Mouse (Mus musculus): Measurements from ENCODE around the gene Zc3h12c. TPM values are rescaled to one million over a fixed set of nuclear protein-coding genes. Genes with fewer than 3 reads are reported as not detected.

Zc3h12c gene
- polyA plus RNA-seq, 1 experiment from 2014 or later, result 4.7 TPM

- DNase-seq (no peak), ATAC-seq (ENCODE audit: insufficient read depth) (no peak)
- no peak overlapping the region for H3K9ac ChIP-seq
- no peak overlapping the region for H3K4me2 ChIP-seq
- no peaks in the 10 kb centered on the region for H3K36me3 ChIP-seq (ENCODE audit: insufficient read depth)
- H3K4me1 ChIP-seq (ENCODE audit: insufficient read depth), result no peaks in the 10 kb centered on the region
- WGBS, result 72% methylated on average over 2 of the region's 2 CpGs
- H3K27me3 ChIP-seq (ENCODE audit: insufficient read depth, low read length), result no peaks in the 10 kb centered on the region
- no peak overlapping the region for H3K27ac ChIP-seq (ENCODE audit: low read depth)
- no peak for TF ChIP-seq CTCF (IDR thresholded peaks at IDR 0.05; ENCODE audit: low read depth)
- H3K4me3 ChIP-seq (ENCODE audit: low read depth, low read length), result no peak overlapping the region
- no peaks in the 10 kb centered on the region for H3K9me3 ChIP-seq (ENCODE audit: low read depth, low read length)
These were observed 35.6 kb downstream of the Zc3h12c start for GRCm38 (mm10) chr9:52132771-52133170.

- no peaks in the 10 kb centered on the region for H3K4me1 ChIP-seq (ENCODE audit: insufficient read depth)
- ATAC-seq (ENCODE audit: insufficient read depth), result no peak
- no peaks in the 10 kb centered on the region for H3K9me3 ChIP-seq (ENCODE audit: low read depth, low read length)
- DNase-seq, result peak; percentile 60
- no peak overlapping the region for H3K9ac ChIP-seq
- H3K36me3 ChIP-seq (ENCODE audit: insufficient read depth), result peaks cover 4% of the 10 kb centered on the region; the same call in 1 of the 2 replicates
- H3K27ac ChIP-seq (ENCODE audit: low read depth), result no peak overlapping the region
- peak; percentile 50 for TF ChIP-seq CTCF (IDR thresholded peaks at IDR 0.05; ENCODE audit: low read depth)
- H3K4me2 ChIP-seq, result no peak overlapping the region
- H3K4me3 ChIP-seq (ENCODE audit: low read depth, low read length), result no peak overlapping the region
- 57% methylated on average over 4 of the region's 4 CpGs for WGBS
- H3K27me3 ChIP-seq (ENCODE audit: insufficient read depth, low read length), result no peaks in the 10 kb centered on the region
These were observed 38.0 kb downstream of the Zc3h12c start for GRCm38 (mm10) chr9:52130348-52130747.

GRCm38 (mm10) chr9:52125225-52125624 lies 43.1 kb downstream of the Zc3h12c start:
- WGBS, result 95% methylated on average over 6 of the region's 6 CpGs

GRCm38 (mm10) chr9:52119212-52119611 lies 49.2 kb downstream of the Zc3h12c start:
- ATAC-seq (ENCODE audit: insufficient read depth), result no peak
- Histone ChIP-seq H3K4me1 (ENCODE audit: insufficient read depth) (no peaks in the 10 kb centered on the region), H3K9me3 (ENCODE audit: low read depth, low read length) (no peaks in the 10 kb centered on the region), H3K4me3 (ENCODE audit: low read depth, low read length) (no peak overlapping the region), H3K9ac (no peak overlapping the region), H3K27me3 (ENCODE audit: insufficient read depth, low read length) (no peaks in the 10 kb centered on the region), H3K27ac (ENCODE audit: low read depth) (no peak overlapping the region), H3K36me3 (ENCODE audit: insufficient read depth) (peaks cover 36% of the 10 kb centered on the region; the same call in 1 of the 2 replicates), H3K4me2 (no peak overlapping the region)
- WGBS, result 82% methylated on average over 4 of the region's 4 CpGs
- DNase-seq, result no peak
- no peak for TF ChIP-seq CTCF (IDR thresholded peaks at IDR 0.05; ENCODE audit: low read depth)

More at GRCm38 (mm10) chr9:52125225-52125624, 43.1 kb downstream of the Zc3h12c start:
- Histone ChIP-seq H3K4me1 (ENCODE audit: insufficient read depth) (no peaks in the 10 kb centered on the region), H3K4me3 (ENCODE audit: low read depth, low read length) (no peak overlapping the region), H3K9me3 (ENCODE audit: low read depth, low read length) (no peaks in the 10 kb centered on the region), H3K27me3 (ENCODE audit: insufficient read depth, low read length) (no peaks in the 10 kb centered on the region), H3K36me3 (ENCODE audit: insufficient read depth) (peaks cover 9% of the 10 kb centered on the region; the same call in 1 of the 2 replicates), H3K27ac (ENCODE audit: low read depth) (no peak overlapping the region), H3K9ac (no peak overlapping the region), H3K4me2 (no peak overlapping the region)
- no peak for TF ChIP-seq CTCF (IDR thresholded peaks at IDR 0.05; ENCODE audit: low read depth)
- ATAC-seq (ENCODE audit: insufficient read depth), result no peak
- no peak for DNase-seq

GRCm38 (mm10) chr9:52113091-52113490 lies 55.3 kb downstream of the Zc3h12c start:
- no peak for ATAC-seq (ENCODE audit: insufficient read depth)
- no peak overlapping the region for H3K27ac ChIP-seq (ENCODE audit: low read depth)
- no peak for TF ChIP-seq CTCF (IDR thresholded peaks at IDR 0.05; ENCODE audit: low read depth)
- no peaks in the 10 kb centered on the region for H3K4me1 ChIP-seq (ENCODE audit: insufficient read depth)
- H3K9me3 ChIP-seq (ENCODE audit: low read depth, low read length), result no peaks in the 10 kb centered on the region
- H3K36me3 ChIP-seq (ENCODE audit: insufficient read depth), result peaks cover 26% of the 10 kb centered on the region; the same call in 1 of the 2 replicates
- WGBS, result 87% methylated on average over 5 of the region's 5 CpGs
- no peaks in the 10 kb centered on the region for H3K27me3 ChIP-seq (ENCODE audit: insufficient read depth, low read length)
- no peak for DNase-seq
- no peak overlapping the region for H3K4me3 ChIP-seq (ENCODE audit: low read depth, low read length)
- H3K9ac ChIP-seq, result no peak overlapping the region
- H3K4me2 ChIP-seq, result no peak overlapping the region

GRCm38 (mm10) chr9:52110738-52111137 lies 57.6 kb downstream of the Zc3h12c start:
- no peak for TF ChIP-seq CTCF (IDR thresholded peaks at IDR 0.05; ENCODE audit: low read depth)
- H3K36me3 ChIP-seq (ENCODE audit: insufficient read depth), result peaks cover 13% of the 10 kb centered on the region; the same call in 1 of the 2 replicates
- H3K9me3 ChIP-seq (ENCODE audit: low read depth, low read length), result no peaks in the 10 kb centered on the region
- H3K9ac ChIP-seq, result no peak overlapping the region
- no peak for DNase-seq
- no peak overlapping the region for H3K4me3 ChIP-seq (ENCODE audit: low read depth, low read length)
- WGBS, result 61% methylated on average over 3 of the region's 3 CpGs
- no peak for ATAC-seq (ENCODE audit: insufficient read depth)
- no peaks in the 10 kb centered on the region for H3K4me1 ChIP-seq (ENCODE audit: insufficient read depth)
- no peak overlapping the region for H3K27ac ChIP-seq (ENCODE audit: low read depth)
- H3K27me3 ChIP-seq (ENCODE audit: insufficient read depth, low read length), result no peaks in the 10 kb centered on the region
- H3K4me2 ChIP-seq, result no peak overlapping the region

DNA sequence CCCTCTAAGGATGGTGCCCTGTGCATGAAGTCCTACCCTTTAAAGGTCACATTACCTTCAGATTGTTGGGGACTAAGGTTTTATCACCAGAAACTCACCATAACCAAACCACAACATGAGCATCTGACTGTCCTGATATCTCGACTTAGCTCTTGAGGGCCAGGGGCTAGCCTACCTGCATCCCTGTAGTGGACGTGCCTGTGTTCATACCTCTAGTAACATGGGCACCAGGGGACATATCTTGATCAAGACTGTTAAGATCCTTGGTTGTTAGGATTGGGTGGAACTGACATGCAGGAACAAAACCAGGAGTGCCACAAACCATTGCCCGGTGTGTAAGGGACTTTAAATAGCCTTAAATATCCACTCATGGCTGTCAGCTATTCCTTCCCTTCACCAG lies 61.2 kb downstream of the Zc3h12c start:
- Histone ChIP-seq H3K9ac (no peak overlapping the region), H3K36me3 (ENCODE audit: insufficient read depth) (no peaks in the 10 kb centered on the region), H3K4me3 (ENCODE audit: low read depth, low read length) (no peak overlapping the region), H3K4me2 (no peak overlapping the region), H3K27ac (ENCODE audit: low read depth) (no peak overlapping the region), H3K9me3 (ENCODE audit: low read depth, low read length) (no peaks in the 10 kb centered on the region), H3K4me1 (ENCODE audit: insufficient read depth) (no peaks in the 10 kb centered on the region), H3K27me3 (ENCODE audit: insufficient read depth, low read length) (no peaks in the 10 kb centered on the region)
- 95% methylated on average over 3 of the region's 3 CpGs for WGBS
- ATAC-seq (ENCODE audit: insufficient read depth), result no peak
- no peak for DNase-seq
- no peak for TF ChIP-seq CTCF (IDR thresholded peaks at IDR 0.05; ENCODE audit: low read depth)

DNA sequence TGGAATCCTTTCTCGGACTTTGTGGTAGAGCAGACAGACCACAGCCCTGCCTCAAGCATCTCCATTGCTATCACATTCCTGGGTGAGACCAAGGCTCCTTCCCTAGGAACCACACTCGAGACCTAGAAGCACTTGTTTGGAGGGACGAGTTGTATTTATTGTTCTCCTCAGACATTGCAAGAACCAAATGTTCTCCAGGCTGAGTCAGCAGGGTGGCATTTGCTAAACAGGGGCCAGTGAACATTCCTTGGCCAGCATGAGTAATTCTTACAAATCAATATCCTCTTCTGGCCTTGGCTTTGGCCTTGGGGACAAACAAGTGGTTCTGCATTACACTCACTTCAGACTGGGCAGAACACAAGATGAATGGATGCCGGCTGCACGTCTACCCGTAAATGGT lies 62.9 kb downstream of the Zc3h12c start:
- 86% methylated on average over 6 of the region's 6 CpGs for WGBS
- Histone ChIP-seq H3K9me3 (ENCODE audit: low read depth, low read length) (no peaks in the 10 kb centered on the region), H3K4me1 (ENCODE audit: insufficient read depth) (no peaks in the 10 kb centered on the region), H3K27me3 (ENCODE audit: insufficient read depth, low read length) (no peaks in the 10 kb centered on the region), H3K4me2 (no peak overlapping the region), H3K9ac (no peak overlapping the region), H3K4me3 (ENCODE audit: low read depth, low read length) (no peak overlapping the region), H3K27ac (ENCODE audit: low read depth) (no peak overlapping the region), H3K36me3 (ENCODE audit: insufficient read depth) (no peaks in the 10 kb centered on the region)
- no peak for ATAC-seq (ENCODE audit: insufficient read depth)
- DNase-seq, result no peak
- TF ChIP-seq CTCF (IDR thresholded peaks at IDR 0.05; ENCODE audit: low read depth), result no peak
